14 mouse cellular contexts compared by ENCODE assay signal in genomic region chr3:104644371-104644770, GRCm38 (mm10). TPM values are rescaled to one million over a fixed set of nuclear protein-coding genes. Genes with fewer than 3 reads are reported as not detected.
DNase-seq lines count a peak whose midpoint lies in the region; ATAC-seq and TF ChIP-seq lines count a peak whose summit lies in the region.
"Had no signal": no experiment of that assay in that cellular context is flagged by ENCODE, and none has a peak within 500 bp of the region (broad histone marks: within the 10 kb centered on the region; RNA-seq: fewer than 3 reads in every experiment).

No protein-coding gene starts in this region.

- no peak overlapping the region for H3K27ac ChIP-seq in intestine, postnatal 0 days (ENCODE audit: low read depth, low read length)
- H3K27ac ChIP-seq in intestine, embryonic 16.5 days (ENCODE audit: low read length), result no peak overlapping the region
- H3K27ac ChIP-seq in brown adipose tissue, adult 24 weeks (replicated peaks; ENCODE audit: low read depth, low read length), result peak overlapping the region; percentile 53; the same call in 1 of the 2 replicates
- H3K27ac ChIP-seq in liver, embryonic 15.5 days (replicated peaks), result peak overlapping the region; percentile 76
- H3K27ac ChIP-seq: embryonic facial prominence, embryonic 12.5 days; forebrain, embryonic 10.5 days; hindbrain, embryonic 13.5 days; hindbrain, postnatal 0 days had no signal

- no peak for TF ChIP-seq CTCF in intestine, postnatal 0 days (IDR thresholded peaks at IDR 0.05; ENCODE audit: low read depth)

- H3K4me2 ChIP-seq in intestine, postnatal 0 days (replicated peaks; ENCODE audit: low read depth), result no peak overlapping the region
- no peak overlapping the region for H3K4me2 ChIP-seq in intestine, embryonic 16.5 days (ENCODE audit: low read depth, low read length)
- H3K4me2 ChIP-seq in liver, embryonic 15.5 days, result peak overlapping the region; percentile 40
- H3K4me2 ChIP-seq: embryonic facial prominence, embryonic 12.5 days; heart, embryonic 13.5 days; hindbrain, embryonic 13.5 days had no signal

- ATAC-seq in intestine, postnatal 0 days, result 0 out of 2 replicates have a peak, but pooled peaks have one; percentile 17
- ATAC-seq in intestine, embryonic 16.5 days, result no peak
- ATAC-seq in erythroid progenitor cell, adult 5-6 weeks (replicated peaks; ENCODE audit: low FRiP score, poor library complexity, severe bottlenecking), result peak; percentile 40; the same call in 1 of the 2 replicates
- peak; percentile 60 for ATAC-seq in liver, embryonic 15.5 days (ENCODE audit: insufficient read depth)

- no peaks in the 10 kb centered on the region for H3K9me3 ChIP-seq in intestine, postnatal 0 days (ENCODE audit: control insufficient read depth)
- no peaks in the 10 kb centered on the region for H3K9me3 ChIP-seq in intestine, embryonic 16.5 days (ENCODE audit: control insufficient read depth, low read length)
- no peaks in the 10 kb centered on the region for H3K9me3 ChIP-seq in liver, embryonic 15.5 days (replicated peaks)
- H3K9me3 ChIP-seq: embryonic facial prominence, embryonic 12.5 days; forebrain, embryonic 10.5 days; heart, embryonic 13.5 days; hindbrain, embryonic 13.5 days had no signal

- H3K4me1 ChIP-seq in intestine, postnatal 0 days (replicated peaks; ENCODE audit: control insufficient read depth, insufficient read depth, low read length), result no peaks in the 10 kb centered on the region
- H3K4me1 ChIP-seq in intestine, embryonic 16.5 days (ENCODE audit: control insufficient read depth, insufficient read depth, low read length), result no peaks in the 10 kb centered on the region; the same call in 1 of the 2 replicates
- H3K4me1 ChIP-seq in brown adipose tissue, adult 24 weeks (ENCODE audit: control insufficient read depth, insufficient read depth, insufficient read length, low read length), result peaks cover 2% of the 10 kb centered on the region; the same call in 1 of the 2 replicates
- peaks cover 71% of the 10 kb centered on the region for H3K4me1 ChIP-seq in liver, embryonic 15.5 days (replicated peaks)
- H3K4me1 ChIP-seq: embryonic facial prominence, embryonic 12.5 days had no signal

- no peak overlapping the region for H3K4me3 ChIP-seq in intestine, postnatal 0 days (ENCODE audit: low read depth, low read length)
- no peak overlapping the region for H3K4me3 ChIP-seq in intestine, embryonic 16.5 days (ENCODE audit: low read length)
- H3K4me3 ChIP-seq in brown adipose tissue, adult 24 weeks (ENCODE audit: insufficient read depth, low read depth, low read length), result peak overlapping the region; percentile 20; the same call in 1 of the 2 replicates
- 0 out of 2 replicates have a peak overlapping the region, but pooled peaks have one; percentile 10 for H3K4me3 ChIP-seq in liver, embryonic 15.5 days (replicated peaks)
- H3K4me3 ChIP-seq: embryonic facial prominence, embryonic 12.5 days; forebrain, embryonic 10.5 days; heart, embryonic 13.5 days; hindbrain, embryonic 13.5 days had no signal

- no peak for DNase-seq in left cerebral cortex, adult 18-20 months (ENCODE audit: low spot score in 2 of 2)
- DNase-seq in frontal cortex, postnatal 25 days (ENCODE audit: low spot score in 2 of 2), result no peak
- no peak for DNase-seq in urinary bladder, postnatal 4 days (ENCODE audit: low spot score in 2 of 2)
- DNase-seq: gastrocnemius, postnatal 14 days had no signal

- WGBS in intestine, postnatal 0 days, result 84% methylated on average over 1 of the region's 1 CpGs
- WGBS in intestine, embryonic 16.5 days, result 94% methylated on average over 1 of the region's 1 CpGs
- 62% methylated on average over 1 of the region's 1 CpGs for WGBS in liver, embryonic 15.5 days (ENCODE audit: insufficient replicate concordance)

- H3K36me3 ChIP-seq in intestine, postnatal 0 days (ENCODE audit: control insufficient read depth, insufficient read depth), result no peaks in the 10 kb centered on the region
- H3K36me3 ChIP-seq in intestine, embryonic 16.5 days (ENCODE audit: control insufficient read depth, insufficient read depth, low read length), result no peaks in the 10 kb centered on the region
- peaks cover 22% of the 10 kb centered on the region for H3K36me3 ChIP-seq in liver, embryonic 15.5 days (replicated peaks)
- H3K36me3 ChIP-seq: embryonic facial prominence, embryonic 12.5 days; hindbrain, embryonic 13.5 days had no signal

- H3K27me3 ChIP-seq in intestine, postnatal 0 days (replicated peaks; ENCODE audit: control insufficient read depth, insufficient read depth, low read length), result no peaks in the 10 kb centered on the region
- H3K27me3 ChIP-seq in intestine, embryonic 16.5 days (replicated peaks; ENCODE audit: control insufficient read depth, insufficient read depth, low read length), result no peaks in the 10 kb centered on the region
- H3K27me3 ChIP-seq in liver, embryonic 15.5 days, result no peaks in the 10 kb centered on the region
- H3K27me3 ChIP-seq: embryonic facial prominence, embryonic 12.5 days; heart, embryonic 13.5 days; hindbrain, embryonic 13.5 days had no signal

- H3K9ac ChIP-seq in intestine, postnatal 0 days (ENCODE audit: low read depth, low read length), result no peak overlapping the region
- no peak overlapping the region for H3K9ac ChIP-seq in intestine, embryonic 16.5 days (ENCODE audit: low read depth, low read length)
- no peak overlapping the region for H3K9ac ChIP-seq in liver, embryonic 15.5 days
- H3K9ac ChIP-seq: embryonic facial prominence, embryonic 12.5 days; heart, embryonic 13.5 days; hindbrain, embryonic 13.5 days had no signal

RNA-seq across cellular contexts. Expression of gene Slc16a1, which starts 5.9 kb away (rescaled TPM):
- polyA plus RNA-seq in intestine, postnatal 0 days (2015; fragmentation: Nextera tagmentation; extraction: Ambion mirVana), result 36.6 and 36.7 TPM in 2 replicates
- polyA plus RNA-seq in intestine, embryonic 16.5 days (2015; fragmentation: Nextera tagmentation; extraction: Ambion mirVana), result 48.3 and 48.8 TPM in 2 replicates
- polyA plus RNA-seq in brown adipose tissue, adult 24 weeks (2012; ENCODE audit: insufficient read depth, insufficient read length, missing spikeins), result 185 and 208 TPM in 2 replicates
- 334 and 364 TPM in 2 replicates for total RNA-seq in erythroid progenitor cell, adult 5-6 weeks (2015; ENCODE audit: low replicate concordance)
- total RNA-seq in erythroid progenitor cell, adult 5-6 weeks (2017; ENCODE audit: low replicate concordance), result 431 and 500 TPM in 2 replicates
- polyA plus RNA-seq in liver, embryonic 15.5 days (2015; fragmentation: Nextera tagmentation; extraction: Ambion mirVana), result 86.3 and 95.2 TPM in 2 replicates
- total RNA-seq in left cerebral cortex, adult 18-20 months (2021), result 10 to 100 TPM; 18.2 to 20.3 TPM

Comparison
In these comparisons a context has a peak if more than half of its experiments do, and no peak if none do; other contexts are left out.
1. H3K27ac ChIP-seq: peak in brown adipose tissue, adult 24 weeks (single experiment) and liver, embryonic 15.5 days (single experiment); none in intestine, postnatal 0 days (single experiment) and intestine, embryonic 16.5 days (single experiment).
2. H3K4me3 ChIP-seq: peak in brown adipose tissue, adult 24 weeks (single experiment) and liver, embryonic 15.5 days (single experiment); none in intestine, postnatal 0 days (single experiment) and intestine, embryonic 16.5 days (single experiment).